Mouse (Mus musculus): ENCODE measurements around the gene Rab8b. TPM values are rescaled to one million over a fixed set of nuclear protein-coding genes. Genes with fewer than 3 reads are reported as not detected.
A peak's percentile ranks its signal among the peaks of the same experiment; 100 is the strongest.

Rab8b gene
- total RNA-seq (2021) = 10 to 100 TPM; 21.7 TPM
- long read RNA-seq, experiment 1, partial matches to known transcripts = 0 of 4 reads
- long read RNA-seq, experiment 1, other reads (novel, unspliced or antisense) = 4 of 4 reads
- long read RNA-seq, experiment 2, full-length matches to known transcripts = 3 of 6 reads
- long read RNA-seq, experiment 2, partial matches to known transcripts = 0 of 6 reads
- long read RNA-seq, experiment 2, other reads (novel, unspliced or antisense) = 3 of 6 reads

DNA sequence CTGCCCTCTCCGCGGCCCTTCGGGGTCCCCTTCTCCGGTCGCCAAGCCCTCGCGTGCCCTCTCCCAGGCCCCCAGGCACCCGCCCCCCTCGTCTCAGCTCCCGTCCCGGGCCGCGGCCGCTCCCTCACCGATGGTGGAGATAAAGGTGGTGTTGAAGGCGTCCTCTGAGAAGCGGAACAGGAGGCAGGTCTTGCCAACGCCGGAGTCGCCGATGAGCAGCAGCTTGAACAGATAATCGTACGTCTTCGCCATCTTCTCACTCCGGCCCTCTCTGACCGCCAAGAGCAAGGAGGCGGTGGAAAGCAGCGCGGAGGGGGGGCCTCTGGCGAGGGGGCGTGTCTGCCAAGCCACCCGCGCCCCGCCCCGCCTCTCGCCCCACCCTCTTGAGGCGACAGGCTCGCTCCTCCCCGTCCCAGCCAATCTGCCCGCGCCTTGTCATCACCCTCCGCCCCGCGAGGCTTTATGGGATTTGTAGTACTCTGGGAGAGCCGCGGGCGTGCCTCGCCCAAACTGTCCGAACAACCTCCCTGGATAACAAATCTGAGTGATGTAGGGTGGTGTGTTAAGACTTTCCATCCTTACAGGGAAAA lies at the start of gene Rab8b:
Gene Rab8b (minus strand): TSS at position 306 of the 590 bp plus-strand sequence.
- DNase-seq = peak; percentile 99

DNA sequence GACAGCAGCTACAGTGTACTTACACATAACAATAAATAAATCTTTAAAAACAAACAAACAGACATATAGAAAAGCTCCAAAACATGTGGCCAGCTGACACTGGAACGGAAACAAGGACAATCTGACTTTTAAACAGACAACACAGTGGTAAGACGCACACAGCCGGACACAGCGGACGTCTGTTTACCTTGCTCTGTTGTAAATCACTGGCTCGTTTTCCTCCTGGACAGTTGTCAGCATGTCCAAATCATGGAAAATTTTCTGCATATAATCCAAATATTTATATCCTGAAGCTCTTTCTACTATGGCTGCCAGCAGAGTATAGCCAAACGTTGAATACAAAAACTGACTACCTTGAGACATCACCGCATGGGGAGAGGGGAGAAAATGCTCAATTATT lies 48.0 kb upstream of the Rab8b start:
- no peak for DNase-seq

DNA sequence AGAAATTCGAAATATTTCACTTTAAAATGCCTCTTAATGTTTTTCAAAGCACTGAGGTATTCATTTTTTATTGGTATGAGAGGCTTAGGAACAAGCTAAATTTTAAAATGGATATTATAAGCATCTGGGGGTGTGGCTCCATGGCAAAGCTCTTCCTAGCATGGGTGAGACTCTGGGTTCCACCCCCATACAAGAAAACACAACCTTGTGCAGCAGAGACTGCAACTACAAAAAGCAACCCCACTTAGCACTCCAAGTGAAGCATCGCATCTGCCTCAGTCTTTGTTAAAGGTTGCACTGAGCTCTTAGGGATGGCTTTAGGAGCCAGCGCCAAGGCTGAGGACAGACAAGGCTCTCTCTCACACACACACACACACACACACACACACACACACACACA lies 42.0 kb upstream of the Rab8b start:
- DNase-seq = no peak

DNA sequence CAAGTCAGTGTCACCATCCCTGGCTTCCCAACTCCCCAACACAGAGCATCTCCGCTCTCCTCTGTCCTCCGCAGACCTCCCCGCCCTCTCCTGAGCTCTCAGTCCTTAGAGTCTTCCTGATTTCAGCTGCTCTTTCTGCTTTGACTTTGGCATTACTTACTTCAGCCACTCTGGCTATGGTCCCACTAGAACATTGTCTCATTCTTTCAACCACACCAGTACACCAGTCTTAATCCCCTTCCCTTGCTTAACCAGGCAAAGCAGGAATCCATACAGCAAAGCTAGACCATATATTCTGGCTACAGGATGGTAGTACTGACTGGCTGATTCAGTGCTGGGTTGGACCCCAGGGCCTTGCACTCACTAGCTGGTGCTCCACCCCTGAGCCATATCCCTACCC lies 38.0 kb upstream of the Rab8b start:
- DNase-seq = no peak

DNA sequence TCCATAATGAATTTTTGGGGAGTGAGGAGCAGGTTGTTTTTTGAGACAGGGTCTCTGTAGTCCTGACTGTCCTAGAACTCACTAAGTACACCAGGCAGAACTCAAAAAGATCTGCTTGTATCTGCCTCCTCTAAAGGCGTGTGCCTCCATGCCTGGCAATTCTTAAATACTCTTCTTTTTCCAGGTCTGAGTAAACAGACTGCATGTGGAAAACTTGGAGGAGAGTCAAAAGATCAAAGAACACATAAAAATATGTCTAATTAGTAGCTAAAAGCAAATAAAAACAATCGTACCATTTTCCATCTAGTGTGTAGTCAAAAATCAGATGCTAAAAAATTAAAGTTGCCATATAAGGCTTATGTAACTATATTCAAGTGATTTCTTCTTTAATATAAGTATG lies 33.4 kb upstream of the Rab8b start:
- no peak for DNase-seq

DNA sequence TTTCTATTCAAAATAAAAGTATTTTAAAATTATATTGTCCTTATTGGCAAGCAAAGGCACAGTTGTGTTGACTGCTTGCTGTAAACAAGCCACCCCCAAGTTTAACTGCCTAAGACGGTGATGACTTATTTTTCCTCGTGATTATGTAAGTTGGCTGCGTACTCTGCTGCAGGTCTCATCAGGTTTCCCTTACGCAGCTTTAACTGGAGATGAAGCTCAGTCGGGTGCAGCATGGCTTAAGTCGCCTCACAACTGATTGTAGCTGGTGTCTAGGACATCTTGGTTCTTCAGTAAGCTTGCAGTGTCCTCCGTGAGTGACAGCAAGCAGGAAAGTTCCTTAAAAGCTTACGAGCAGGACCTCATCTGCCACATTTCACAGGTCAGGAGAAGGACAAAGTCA lies 32.8 kb upstream of the Rab8b start:
- DNase-seq = no peak

DNA sequence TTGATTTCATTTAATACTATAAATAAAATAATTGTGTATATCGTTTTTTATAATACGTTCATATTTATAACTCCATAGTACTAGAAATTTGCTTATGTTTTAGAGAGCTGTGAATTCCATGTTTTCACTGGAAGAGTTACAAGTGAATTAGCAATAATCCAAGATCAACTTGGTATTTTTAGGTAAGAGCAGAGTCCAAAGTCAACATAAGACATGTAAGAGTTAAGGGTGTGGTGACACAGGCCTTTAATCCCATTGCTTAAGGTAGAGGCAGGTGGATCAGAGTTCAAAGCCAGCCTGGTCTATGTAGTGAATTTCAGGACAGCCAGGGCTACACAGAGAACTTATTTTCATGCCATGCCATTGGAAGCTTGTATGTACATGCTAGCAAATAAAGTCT lies 29.0 kb upstream of the Rab8b start:
- DNase-seq = no peak

DNA sequence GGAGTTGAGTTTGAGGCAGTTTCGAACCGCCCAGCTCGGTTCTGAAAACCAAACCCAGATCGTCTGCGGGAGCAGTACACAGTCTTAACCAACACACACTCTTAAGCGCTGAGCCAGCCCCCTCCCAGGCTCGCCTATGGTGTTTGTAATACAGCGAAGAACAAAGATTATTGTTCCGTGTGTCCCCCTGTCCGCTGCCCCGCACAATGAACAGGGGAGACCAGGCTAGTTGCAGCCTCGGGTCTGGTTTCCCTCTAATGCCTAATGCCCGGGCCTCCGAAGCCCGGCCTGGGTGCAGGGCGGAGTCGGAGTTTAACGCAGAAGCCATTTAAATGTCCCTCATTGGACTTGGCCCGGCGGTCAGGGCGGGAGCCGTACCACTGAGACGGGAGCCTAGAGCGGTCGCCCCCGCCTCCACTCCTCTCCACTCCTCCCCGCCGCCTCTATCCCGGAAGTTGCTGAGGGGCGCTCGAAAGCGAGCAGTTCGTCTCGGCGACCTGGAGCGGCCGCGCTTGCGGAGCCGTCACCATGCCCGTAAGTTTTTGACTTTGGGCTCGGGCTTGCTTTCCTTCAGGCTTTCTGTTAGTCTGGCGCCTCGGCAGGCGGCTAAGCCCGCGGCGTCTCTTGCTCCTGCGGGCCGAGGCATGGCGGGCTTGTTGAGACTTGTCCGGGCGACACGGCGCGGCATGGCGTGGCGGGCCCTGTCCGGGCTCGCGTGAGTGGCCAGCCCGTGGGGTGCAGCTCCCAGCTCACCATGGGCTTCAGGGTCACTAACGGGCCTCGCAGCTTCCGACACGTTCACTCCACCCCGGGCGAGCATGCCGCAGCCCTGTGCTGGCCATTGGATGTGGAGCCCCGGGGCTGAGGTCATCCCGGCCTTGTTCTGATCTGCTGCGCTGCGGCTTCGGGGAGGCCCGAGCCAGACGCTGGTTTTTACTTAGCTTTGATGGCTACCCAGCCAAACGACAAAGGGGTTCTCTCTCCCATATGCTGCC lies 26.5 kb upstream of the Rab8b start, which contains the start of gene Rps27l:
Gene Rps27l (plus strand): TSS at position 440 of the 995 bp plus-strand sequence.
- peak; percentile 97 for DNase-seq

DNA sequence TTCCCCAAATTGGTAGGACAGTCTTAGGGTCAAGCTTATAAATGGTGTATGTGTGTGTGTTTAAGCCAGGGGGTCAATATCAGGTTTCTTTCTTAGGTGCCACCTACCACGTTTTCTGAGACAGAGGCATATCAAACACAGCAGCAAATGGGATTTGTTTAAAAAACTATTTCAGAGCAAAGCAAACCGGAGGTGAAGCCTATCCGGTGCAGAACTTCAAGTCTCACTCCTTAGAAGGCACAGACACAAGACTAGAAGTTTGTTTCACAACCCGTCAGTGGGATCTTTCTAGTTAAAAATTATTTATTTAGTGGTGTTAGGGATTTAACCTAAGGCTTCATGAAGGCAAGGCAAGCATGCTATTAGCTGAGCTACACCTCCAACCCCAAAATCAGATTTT lies 25.7 kb upstream of the Rab8b start:
- no peak for DNase-seq

DNA sequence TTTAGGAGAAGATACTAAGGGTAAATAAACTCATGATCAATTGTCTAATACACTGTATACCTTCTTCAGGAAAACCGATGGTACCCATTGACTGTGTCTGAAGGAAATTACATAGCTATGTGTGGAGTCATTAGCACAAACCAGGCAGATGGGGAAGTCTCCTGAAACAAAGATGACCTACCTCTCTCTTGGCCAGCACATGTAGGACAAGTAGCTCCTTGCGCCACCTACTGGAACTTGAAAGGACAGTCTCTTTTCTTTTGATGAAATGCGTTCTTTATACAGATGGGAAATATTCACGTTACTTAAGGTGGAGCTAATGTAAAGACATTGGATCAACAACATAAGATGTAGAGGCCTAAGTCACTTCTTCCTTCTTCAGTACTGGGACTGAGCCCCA lies 19.3 kb upstream of the Rab8b start:
- peak; percentile 47 for DNase-seq

DNA sequence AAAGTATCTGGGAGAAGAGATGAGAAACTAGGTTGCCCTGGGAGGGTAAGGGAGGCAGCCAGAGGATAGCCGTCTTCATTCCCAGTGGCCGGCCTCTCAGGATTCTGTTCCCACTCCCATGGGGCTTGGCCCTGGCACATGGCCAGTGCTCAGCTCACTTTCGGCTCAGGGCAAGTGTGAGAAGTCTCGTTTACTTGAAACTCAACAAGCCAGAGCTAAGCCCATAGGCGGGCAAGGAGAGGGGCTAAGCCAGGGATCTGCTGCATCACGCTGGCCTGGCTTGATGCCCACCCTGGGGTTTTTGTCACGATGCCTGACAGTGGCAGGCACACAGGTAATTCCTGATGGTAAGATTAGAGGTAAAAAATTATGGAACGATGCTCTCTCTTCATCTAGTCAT lies 18.0 kb upstream of the Rab8b start:
- DNase-seq = peak; percentile 76

DNA sequence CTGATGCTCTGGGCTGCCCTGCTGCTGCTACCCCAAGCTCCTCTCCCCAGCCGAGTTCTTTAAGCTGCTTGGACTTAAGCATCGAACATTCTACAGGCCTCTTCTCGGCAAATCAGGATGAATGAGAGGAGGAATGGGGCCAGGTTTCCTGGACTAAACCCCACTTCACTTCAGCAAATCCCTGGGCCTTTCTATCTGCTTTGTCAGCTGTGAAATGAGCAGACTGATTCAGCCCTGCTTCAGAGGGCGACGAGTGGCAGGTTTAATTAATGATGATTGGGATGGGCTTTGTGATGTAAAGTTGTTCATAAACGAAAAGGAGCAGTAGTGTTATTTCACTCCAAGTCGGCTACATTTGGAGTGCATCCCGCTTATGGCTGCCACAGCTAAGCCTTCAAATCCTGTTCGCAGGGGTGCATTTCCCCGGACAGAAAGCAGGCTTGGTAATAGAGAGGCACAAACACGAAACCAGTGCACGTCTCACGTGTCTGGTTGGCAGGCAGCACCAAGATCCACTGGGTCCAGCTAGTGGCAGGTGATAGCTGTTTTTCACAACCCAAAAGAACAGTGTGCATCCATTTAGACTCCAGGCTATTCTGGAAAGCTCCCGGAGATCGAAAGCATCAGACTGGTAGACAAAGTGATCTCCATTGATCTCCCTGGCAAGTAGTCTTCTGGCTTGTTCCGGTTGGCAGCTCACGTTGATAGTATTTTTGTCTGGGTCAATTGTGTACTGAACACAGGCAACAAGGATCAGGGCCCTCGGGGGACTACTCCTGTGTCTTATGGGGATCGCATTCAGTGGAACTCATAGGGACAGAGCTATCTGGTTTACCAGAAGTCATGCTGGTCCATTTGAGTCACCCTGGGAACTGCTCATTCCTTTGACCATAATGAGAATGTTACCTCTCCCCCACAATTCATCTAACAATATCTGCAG lies 14.7 kb upstream of the Rab8b start:
- no peak for DNase-seq

DNA sequence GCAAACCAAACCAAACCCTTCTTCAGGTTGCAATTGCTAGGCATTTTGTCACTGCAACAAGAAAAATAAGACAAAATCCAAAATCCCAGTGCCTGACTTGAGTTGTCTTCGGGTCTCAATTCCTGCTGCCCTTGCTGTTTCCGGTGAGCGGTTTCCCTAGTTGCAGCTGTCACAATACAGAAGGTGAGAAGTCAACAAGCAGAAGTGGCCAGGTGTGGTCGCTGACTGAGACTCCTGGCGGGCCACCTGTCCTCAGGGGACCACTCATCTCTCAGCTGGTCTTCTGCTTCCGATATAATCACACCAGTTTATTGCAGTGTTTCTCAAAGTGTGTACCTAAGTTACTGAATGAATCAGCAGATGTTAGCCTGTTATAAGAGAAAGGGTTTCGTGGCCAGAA lies 10.9 kb upstream of the Rab8b start:
- DNase-seq = no peak

DNA sequence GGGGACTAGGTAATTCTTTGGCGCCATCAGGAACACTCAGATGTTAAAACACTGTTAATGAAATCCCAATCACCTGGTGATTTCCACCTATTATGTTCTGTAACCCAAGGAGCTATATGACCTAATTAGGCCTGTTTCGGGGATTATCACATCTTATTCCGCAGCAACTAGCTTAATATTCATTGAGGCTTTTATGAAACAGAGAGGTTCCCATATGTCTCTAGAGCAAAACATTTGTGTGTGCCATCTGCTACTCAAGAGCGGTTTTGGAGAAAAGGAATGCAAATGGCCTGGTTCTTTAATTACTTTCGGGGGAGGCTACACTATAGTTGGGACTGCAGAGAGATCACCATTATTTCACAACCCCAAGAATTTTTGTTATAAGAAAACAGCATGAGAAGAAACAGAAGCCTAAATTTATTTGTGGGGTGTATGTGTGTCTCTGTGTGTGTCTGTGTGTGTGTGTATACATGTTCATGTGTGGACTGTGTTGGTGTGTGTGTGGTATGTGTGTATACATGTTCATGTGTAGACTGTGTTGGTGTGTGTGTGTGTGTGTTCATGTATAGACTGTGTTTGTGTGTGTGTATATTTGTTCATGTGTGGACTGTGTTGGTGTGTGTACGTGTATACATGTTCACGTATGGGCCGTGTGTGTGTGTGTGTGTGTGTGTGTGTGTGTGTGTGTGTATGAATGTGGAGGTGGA lies 8.4 kb upstream of the Rab8b start:
- DNase-seq = no peak

DNA sequence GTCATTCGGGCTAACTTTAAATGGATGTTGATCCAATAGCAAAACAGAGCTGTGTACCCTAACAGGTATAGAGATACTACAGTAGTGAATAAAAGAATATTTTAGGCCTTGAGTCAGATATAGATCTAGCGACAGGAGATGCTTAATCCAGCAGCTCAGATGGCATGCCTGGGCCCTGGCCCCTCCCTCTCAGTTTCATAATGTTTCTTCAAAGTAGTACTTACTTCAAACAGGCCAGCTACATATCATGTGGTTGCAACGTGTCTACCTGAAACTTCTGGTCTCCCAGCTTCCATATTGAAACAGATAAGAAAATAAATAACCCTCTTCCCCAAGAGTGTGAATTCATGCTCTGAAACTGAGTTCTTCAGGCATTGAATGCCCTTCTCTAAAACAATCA lies 6.4 kb upstream of the Rab8b start:
- DNase-seq = no peak

DNA sequence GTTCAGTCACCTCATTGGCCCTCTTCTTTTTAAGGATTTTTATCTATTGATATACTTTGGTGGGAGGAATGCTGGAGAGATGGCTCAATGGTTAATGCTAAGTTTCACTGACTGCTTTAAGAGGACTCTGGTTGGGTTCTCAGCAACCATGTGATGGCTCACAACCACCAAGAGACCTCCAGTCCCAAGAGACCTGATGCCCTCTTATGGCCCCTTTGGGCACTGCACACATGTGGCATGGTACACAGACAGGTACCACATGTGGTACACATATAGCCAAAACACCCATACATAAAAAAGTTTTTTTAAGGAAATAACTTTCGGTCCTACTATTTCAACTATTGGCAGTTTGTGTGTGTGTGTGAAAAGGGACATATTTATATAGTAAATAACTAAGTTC lies 2.6 kb upstream of the Rab8b start:
- no peak for DNase-seq

DNA sequence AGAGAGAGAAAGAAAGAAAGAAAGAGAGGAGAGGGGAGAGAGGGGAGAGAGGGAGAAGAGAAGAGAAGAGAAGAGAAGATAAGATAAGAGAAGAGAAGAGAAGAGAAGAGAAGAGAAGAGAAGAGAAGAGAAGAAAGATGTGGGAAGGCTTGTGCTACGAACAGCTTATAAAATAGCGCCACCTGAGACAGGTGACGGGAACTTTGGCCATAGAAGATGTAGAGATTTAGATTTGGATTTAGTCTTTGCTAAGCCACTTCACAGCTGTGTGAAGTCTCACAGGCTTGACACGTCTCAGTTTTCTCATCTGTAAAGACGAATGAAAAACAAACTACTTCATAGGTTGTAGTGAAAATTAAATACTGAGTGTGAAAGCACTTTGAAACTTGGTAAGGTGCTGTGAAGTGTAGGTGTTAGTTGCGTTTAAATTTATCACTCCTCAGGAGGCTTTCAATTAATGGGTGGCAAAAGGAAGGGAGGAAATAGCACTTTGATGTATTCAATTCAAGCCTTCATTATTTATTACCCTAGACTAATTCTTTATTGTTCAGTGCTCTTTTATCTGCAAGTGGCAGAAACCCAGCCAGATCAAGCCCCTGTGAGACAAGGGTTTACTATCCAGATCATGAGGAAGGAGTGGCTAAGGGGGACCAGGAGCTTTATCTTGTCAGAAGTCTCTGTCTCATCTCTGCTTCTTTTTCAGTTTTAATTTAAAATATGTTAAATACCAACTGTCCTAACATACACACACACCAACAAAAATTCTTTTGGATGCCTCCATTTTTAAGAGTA lies 1.2 kb upstream of the Rab8b start:
- no peak for DNase-seq

DNA sequence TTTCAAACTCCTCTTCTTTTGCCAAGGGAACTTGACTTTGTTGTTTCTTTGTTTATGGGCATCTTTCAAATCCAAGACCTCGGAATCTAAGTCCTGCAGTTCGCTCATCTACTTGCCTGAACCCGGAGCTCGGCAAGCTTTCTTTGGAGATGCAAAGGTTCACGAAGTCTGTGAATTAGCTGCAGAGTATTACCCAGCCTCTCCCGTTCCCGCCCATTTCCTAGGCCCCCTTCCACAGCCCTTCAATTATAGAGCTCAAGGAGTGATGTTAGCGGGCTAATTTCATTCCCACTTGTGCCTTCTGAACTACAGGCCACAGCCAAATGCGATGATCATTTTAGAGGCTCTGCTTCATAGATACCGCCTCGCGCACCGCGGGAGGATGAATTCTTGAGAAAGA lies 494 bp upstream of the Rab8b start:
- peak; percentile 20 for DNase-seq

DNA sequence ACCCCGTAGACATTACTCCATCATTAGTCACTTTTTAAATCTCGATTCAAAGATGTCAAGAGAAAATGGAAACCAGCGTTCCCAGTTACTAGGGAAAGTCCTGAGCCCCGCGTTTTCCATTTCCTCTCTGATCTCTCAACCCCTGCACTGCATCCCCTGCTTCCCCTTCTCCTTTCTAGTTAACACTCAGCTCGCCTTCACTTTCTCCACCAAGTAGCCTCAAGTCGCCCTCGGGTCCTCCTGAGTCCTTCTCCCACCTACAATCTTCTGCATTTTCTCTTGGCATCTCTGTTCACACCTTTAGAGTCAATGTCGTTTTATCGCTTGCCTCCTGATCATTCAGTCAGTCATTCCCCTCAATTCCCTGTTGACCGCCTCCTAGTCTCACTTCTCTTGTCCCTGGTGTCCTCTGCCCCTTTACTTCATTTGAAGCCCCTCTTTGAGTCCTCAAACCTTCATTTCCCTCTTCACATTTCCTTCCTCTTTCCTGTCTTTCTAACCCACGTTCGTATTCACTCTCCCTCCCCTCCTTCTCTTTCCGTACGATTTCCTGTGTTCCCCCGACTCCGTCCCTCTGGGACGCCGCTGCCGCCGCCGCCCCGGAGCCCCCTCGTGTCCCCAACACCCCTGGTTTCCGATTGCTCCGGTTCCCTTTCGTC lies 686 bp downstream of the Rab8b start:
- peak; percentile 14 for DNase-seq

DNA sequence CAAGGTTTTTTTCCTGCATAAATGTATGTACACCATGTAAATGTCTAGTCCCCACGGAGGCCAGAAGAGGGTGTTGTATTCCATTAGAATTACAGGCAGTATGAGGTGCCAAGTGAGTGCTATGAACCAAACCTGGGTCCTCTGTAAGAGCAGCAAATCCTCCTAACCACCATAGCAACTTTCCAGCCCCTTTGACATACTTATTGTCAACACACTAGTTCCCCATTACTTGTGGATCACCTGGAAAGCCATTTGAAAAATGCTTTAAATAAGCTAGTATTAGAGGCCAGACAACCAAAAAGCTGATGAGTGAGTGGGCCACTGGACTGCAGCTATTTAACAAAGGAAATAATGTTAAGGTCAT lies 1.6 kb downstream of the Rab8b start:
- no peak for DNase-seq
